Mouse (Mus musculus): ENCODE data around the gene Adad2. TPM values are rescaled to one million over a fixed set of nuclear protein-coding genes. Genes with fewer than 3 reads are reported as not detected.

Adad2 gene
- total RNA-seq, 2 experiments from 2014 or later: not detected

GRCm38 (mm10) chr8:119634616-119635336 is 22.2 kb downstream of the Adad2 start:
- Histone ChIP-seq H3K27ac (peak overlapping the region; percentile 75), H3K4me3 (peak overlapping the region; percentile 56)
- intact Hi-C loops (cut with DNase I): no loop called here
- DNase-seq: no peak
- no peak for TF ChIP-seq CTCF (IDR thresholded peaks at IDR 0.05)

GRCm38 (mm10) chr8:119635378-119635777 is 22.8 kb downstream of the Adad2 start, which contains the start of gene Kcng4:
Gene Kcng4 (minus strand): TSS chr8:119635680.
- H3K4me3 ChIP-seq: peak within 1 kb of the TSS; percentile 56
- TF ChIP-seq CTCF (IDR thresholded peaks at IDR 0.05): no peak
- intact Hi-C loops (cut with DNase I): no loop called here
- peak; percentile 75 for DNase-seq
- H3K27ac ChIP-seq: peak within 1 kb of the TSS; percentile 75

GRCm38 (mm10) chr8:119635958-119636357 is 23.4 kb downstream of the Adad2 start:
- H3K27ac ChIP-seq: peak overlapping the region; percentile 75
- TF ChIP-seq CTCF (IDR thresholded peaks at IDR 0.05): no peak
- DNase-seq: no peak
- H3K4me3 ChIP-seq: peak overlapping the region; percentile 56
- intact Hi-C loops (cut with DNase I): no loop called here

- no peak for DNase-seq
- TF ChIP-seq CTCF (IDR thresholded peaks at IDR 0.05): no peak
- Histone ChIP-seq H3K4me3 (no peak overlapping the region), H3K27ac (peak overlapping the region; percentile 75)
- intact Hi-C loops (cut with DNase I): no loop called here
Observed at GRCm38 (mm10) chr8:119636766-119637165, 24.2 kb downstream of the Adad2 start.

- intact Hi-C loops (cut with DNase I): no loop called here
- Histone ChIP-seq H3K4me3 (no peak overlapping the region), H3K27ac (peak overlapping the region; percentile 75)
- TF ChIP-seq CTCF (IDR thresholded peaks at IDR 0.05): no peak
- no peak for DNase-seq
Observed at GRCm38 (mm10) chr8:119637381-119637780, 24.8 kb downstream of the Adad2 start.

- intact Hi-C loops (cut with DNase I): no loop called here
- Histone ChIP-seq H3K27ac (peak overlapping the region; percentile 75), H3K4me3 (no peak overlapping the region)
- no peak for DNase-seq
- peak; percentile 6; the same call in 1 of the 2 replicates for TF ChIP-seq CTCF (IDR thresholded peaks at IDR 0.05)
Observed at GRCm38 (mm10) chr8:119638261-119638660, 25.7 kb downstream of the Adad2 start.

- no peak for TF ChIP-seq CTCF (IDR thresholded peaks at IDR 0.05)
- intact Hi-C loops (cut with DNase I): loop anchor here (1.0 kb wide), 1 partner anchor 30 kb away; no protein-coding TSS in a partner anchor
- H3K27ac ChIP-seq: peak overlapping the region; percentile 75
- no peak for DNase-seq
- no peak overlapping the region for H3K4me3 ChIP-seq
Observed at GRCm38 (mm10) chr8:119639798-119640197, 27.3 kb downstream of the Adad2 start.

GRCm38 (mm10) chr8:119641058-119641457 is 28.5 kb downstream of the Adad2 start:
- no peak for DNase-seq
- no peak overlapping the region for H3K4me3 ChIP-seq
- no peak for TF ChIP-seq CTCF (IDR thresholded peaks at IDR 0.05)
- intact Hi-C loops (cut with DNase I): no loop called here
- H3K27ac ChIP-seq: no peak overlapping the region

- DNase-seq: no peak
- intact Hi-C loops (cut with DNase I): no loop called here
- no peak for TF ChIP-seq CTCF (IDR thresholded peaks at IDR 0.05)
- no peak overlapping the region for H3K4me3 ChIP-seq
- H3K27ac ChIP-seq: no peak overlapping the region
Observed at GRCm38 (mm10) chr8:119642960-119643359, 30.4 kb downstream of the Adad2 start.

- Histone ChIP-seq H3K27ac (no peak overlapping the region), H3K4me3 (no peak overlapping the region)
- DNase-seq: no peak
- no peak for TF ChIP-seq CTCF (IDR thresholded peaks at IDR 0.05)
- intact Hi-C loops (cut with DNase I): no loop called here
Observed at GRCm38 (mm10) chr8:119644429-119644960, 31.9 kb downstream of the Adad2 start.

GRCm38 (mm10) chr8:119644981-119645597 is 32.5 kb downstream of the Adad2 start:
- Histone ChIP-seq H3K4me3 (no peak overlapping the region), H3K27ac (no peak overlapping the region)
- no peak for TF ChIP-seq CTCF (IDR thresholded peaks at IDR 0.05)
- no peak for DNase-seq
- intact Hi-C loops (cut with DNase I): no loop called here

- intact Hi-C loops (cut with DNase I): no loop called here
- Histone ChIP-seq H3K27ac (no peak overlapping the region), H3K4me3 (no peak overlapping the region)
- TF ChIP-seq CTCF (IDR thresholded peaks at IDR 0.05): peak; percentile 29
- no peak for DNase-seq
Observed at GRCm38 (mm10) chr8:119646197-119646596, 33.6 kb downstream of the Adad2 start.

GRCm38 (mm10) chr8:119646846-119647245 is 34.3 kb downstream of the Adad2 start:
- no peak for TF ChIP-seq CTCF (IDR thresholded peaks at IDR 0.05)
- H3K27ac ChIP-seq: no peak overlapping the region
- intact Hi-C loops (cut with DNase I): no loop called here
- no peak overlapping the region for H3K4me3 ChIP-seq
- DNase-seq: no peak

Measured in gastrocnemius, adult 2 months (tissue).